Mouse (Mus musculus) ES-Bruce4 (cell line): Measurements from ENCODE around the gene Dlgap1. TPM values are rescaled to one million over a fixed set of nuclear protein-coding genes. Genes with fewer than 3 reads are reported as not detected.
"Not testable (repeated sequence)": the region's sequence is repeated elsewhere in the genome, so short reads cannot be mapped to it uniquely, and the experiment has no call there.

ENCODE experiments used
- H3K27ac ChIP-seq: 2 replicates; pipeline ENCODE4 v1.5.1; 2012; ENCODE audit warnings: low read length, inconsistent platforms; ENCODE audit not compliant: insufficient read depth
- H3K27me3 ChIP-seq: 2 replicates; pipeline ENCODE4 v1.6.1; 2012; ENCODE audit warnings: mild to moderate bottlenecking, low read length, inconsistent platforms; ENCODE audit not compliant: control insufficient read depth, poor library complexity, insufficient read depth, severe bottlenecking
- H3K36me3 ChIP-seq: 2 replicates; pipeline ENCODE4 v1.6.1; 2012; ENCODE audit warnings: inconsistent platforms, mild to moderate bottlenecking, low read length, moderate library complexity; ENCODE audit not compliant: control insufficient read depth, poor library complexity, insufficient read depth, severe bottlenecking
- H3K4me1 ChIP-seq: one replicate; pipeline ENCODE4 v1.8.1; 2011; ENCODE audit warnings: low read length; ENCODE audit not compliant: control insufficient read depth, insufficient read depth
- H3K4me3 ChIP-seq: 2 replicates; pipeline ENCODE4 v1.5.1; 2011; ENCODE audit warnings: low read depth, mild to moderate bottlenecking, low read length
- H3K9ac ChIP-seq: 2 replicates; pipeline ENCODE4 v1.6.1; 2012; ENCODE audit warnings: low read depth, mild to moderate bottlenecking, inconsistent platforms; ENCODE audit not compliant: poor library complexity, severe bottlenecking
- H3K9me3 ChIP-seq: replicated peaks from 2 replicates; pipeline ENCODE4 v1.6.1; 2012; ENCODE audit warnings: mild to moderate bottlenecking, low read length, inconsistent platforms; ENCODE audit not compliant: control insufficient read depth, poor library complexity, insufficient read depth, severe bottlenecking
- CTCF ChIP-seq: IDR thresholded peaks from one replicate; pipeline ENCODE4 v1.8.1; 2011; ENCODE audit warnings: low read depth, low read length
- EP300 ChIP-seq: IDR thresholded peaks from 2 replicates; pipeline ENCODE4 v1.6.1; 2011; ENCODE audit warnings: low read depth, low read length; ENCODE audit not compliant: insufficient read depth
- POLR2A ChIP-seq: IDR thresholded peaks from one replicate; pipeline ENCODE4 v1.8.1; 2011; ENCODE audit warnings: low read length; ENCODE audit not compliant: insufficient read depth
- polyA plus RNA-seq: library from polyadenylated mRNA; stranded (reverse); fragments of >200 nt; gene quantifications from 2 replicates; pipeline ENCODE4 v1.2.4, GENCODE M21; 2011; ENCODE audit warnings: low read depth; ENCODE audit not compliant: missing spikeins, insufficient read depth, insufficient read length

Gene Dlgap1
- polyA plus RNA-seq, 1 experiment: 1.2 TPM

DNA sequence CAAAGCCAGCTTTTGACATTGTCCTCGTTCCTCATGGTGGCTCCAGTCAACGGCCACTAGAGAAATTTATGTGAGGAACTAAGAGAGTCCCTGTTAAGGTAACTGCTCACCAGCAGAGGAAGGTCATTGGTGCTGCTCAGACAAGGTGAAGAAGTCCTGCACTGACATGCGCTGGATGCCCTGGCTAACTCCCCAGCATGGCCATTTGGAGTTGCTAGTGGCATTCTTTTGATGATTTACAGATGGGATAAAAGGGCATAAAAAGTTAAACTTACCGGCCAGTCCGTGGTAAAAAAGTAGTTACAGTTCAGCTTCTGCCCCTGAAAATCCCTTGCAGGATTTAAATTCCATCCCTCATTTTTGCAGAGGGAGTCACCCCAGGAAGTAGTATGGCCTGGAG, 841.9 kb downstream of the Dlgap1 start:
- H3K9ac ChIP-seq: no peak overlapping the region
- no peak overlapping the region for H3K4me3 ChIP-seq
- TF ChIP-seq EP300: no peak
- TF ChIP-seq POLR2A: no peak
- no peak for TF ChIP-seq CTCF
- H3K27ac ChIP-seq: no peak overlapping the region
- no peaks in the 10 kb centered on the region for H3K36me3 ChIP-seq
- no peaks in the 10 kb centered on the region for H3K27me3 ChIP-seq
- H3K4me1 ChIP-seq: no peaks in the 10 kb centered on the region
- no peaks in the 10 kb centered on the region for H3K9me3 ChIP-seq

DNA sequence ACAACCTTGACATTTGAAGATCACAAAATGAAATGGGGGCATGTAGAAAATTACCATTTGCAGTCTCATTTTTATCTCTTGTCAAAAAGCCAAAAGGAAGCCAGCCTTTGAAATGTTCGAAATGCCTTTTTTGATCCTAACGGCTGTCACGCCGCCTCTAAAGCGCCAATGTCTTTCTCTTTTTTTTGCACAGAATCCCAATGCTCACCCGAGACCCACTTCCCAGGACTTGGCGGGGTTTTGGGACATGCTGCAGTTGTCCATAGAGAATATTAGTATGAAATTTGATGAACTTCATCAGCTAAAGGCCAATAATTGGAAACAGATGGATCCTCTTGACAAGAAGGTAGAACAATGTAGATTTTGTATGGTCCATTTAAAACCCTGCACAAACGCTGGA, 846.1 kb downstream of the Dlgap1 start:
- Histone ChIP-seq H3K4me1 (no peaks in the 10 kb centered on the region), H3K36me3 (no peaks in the 10 kb centered on the region), H3K9me3 (no peaks in the 10 kb centered on the region), H3K27ac (no peak overlapping the region), H3K27me3 (no peaks in the 10 kb centered on the region), H3K4me3 (no peak overlapping the region), H3K9ac (no peak overlapping the region)
- no peak for TF ChIP-seq EP300
- TF ChIP-seq POLR2A: no peak
- TF ChIP-seq CTCF: no peak

DNA sequence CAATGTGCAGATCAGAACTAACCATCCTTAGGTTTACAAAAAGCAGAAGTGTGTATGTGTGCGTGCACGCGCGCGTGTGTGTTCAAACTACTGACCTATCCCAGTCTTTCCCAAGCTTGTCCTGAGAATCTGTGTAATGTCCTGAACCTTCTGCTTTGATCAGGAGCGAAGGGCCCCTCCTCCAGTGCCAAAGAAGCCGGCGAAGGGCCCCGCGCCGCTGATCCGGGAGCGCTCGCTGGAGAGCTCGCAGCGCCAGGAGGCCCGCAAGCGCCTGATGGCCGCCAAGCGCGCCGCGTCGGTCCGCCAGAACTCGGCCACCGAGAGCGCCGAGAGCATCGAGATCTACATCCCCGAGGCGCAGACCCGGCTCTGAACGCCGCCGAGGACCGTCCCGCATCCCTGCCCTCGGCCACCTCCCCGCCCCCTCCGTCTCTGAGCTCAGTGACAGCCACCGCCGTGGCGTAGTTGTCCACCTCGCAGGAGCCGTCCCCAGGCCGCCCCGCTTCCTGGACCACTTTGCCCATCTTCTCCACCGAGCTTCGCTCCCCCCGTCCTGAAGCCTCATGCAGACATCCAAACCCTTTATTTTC, 849.1 kb downstream of the Dlgap1 start:
- peak overlapping the region; percentile 66 for H3K9ac ChIP-seq
- no peaks in the 10 kb centered on the region for H3K27me3 ChIP-seq
- no peaks in the 10 kb centered on the region for H3K9me3 ChIP-seq
- TF ChIP-seq EP300 (no peak), CTCF (no peak), POLR2A (no peak)
- H3K27ac ChIP-seq: no peak overlapping the region
- no peaks in the 10 kb centered on the region for H3K4me1 ChIP-seq
- no peaks in the 10 kb centered on the region for H3K36me3 ChIP-seq
- H3K4me3 ChIP-seq: peak overlapping the region; percentile 64

DNA sequence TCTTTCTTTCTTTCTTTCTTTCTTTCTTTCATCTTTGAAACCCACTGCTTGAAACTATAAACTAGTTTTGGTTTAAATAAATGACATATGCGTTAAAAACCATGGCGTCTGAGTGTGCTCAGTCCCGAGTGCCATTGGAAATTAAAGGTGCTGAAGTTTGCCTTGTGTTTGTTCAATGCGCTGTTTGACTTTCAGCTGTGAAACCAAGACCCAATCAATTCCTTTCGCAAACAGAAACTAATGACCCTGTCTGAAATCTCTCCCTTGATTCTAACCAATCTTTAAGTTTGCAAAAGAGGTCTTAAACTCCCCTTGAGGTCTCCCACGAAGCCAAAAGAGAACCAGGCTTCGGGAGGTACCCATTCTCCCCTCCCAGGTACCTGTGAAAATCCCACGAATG, 854.2 kb downstream of the Dlgap1 start:
- Histone ChIP-seq H3K27ac (no peak overlapping the region; the same call in 1 of the 2 replicates), H3K4me3 (peak overlapping the region; percentile 24), H3K4me1 (no peaks in the 10 kb centered on the region), H3K36me3 (no peaks in the 10 kb centered on the region), H3K27me3 (no peaks in the 10 kb centered on the region), H3K9ac (peak overlapping the region; percentile 52), H3K9me3 (no peaks in the 10 kb centered on the region)
- TF ChIP-seq POLR2A: no peak
- no peak for TF ChIP-seq EP300

DNA sequence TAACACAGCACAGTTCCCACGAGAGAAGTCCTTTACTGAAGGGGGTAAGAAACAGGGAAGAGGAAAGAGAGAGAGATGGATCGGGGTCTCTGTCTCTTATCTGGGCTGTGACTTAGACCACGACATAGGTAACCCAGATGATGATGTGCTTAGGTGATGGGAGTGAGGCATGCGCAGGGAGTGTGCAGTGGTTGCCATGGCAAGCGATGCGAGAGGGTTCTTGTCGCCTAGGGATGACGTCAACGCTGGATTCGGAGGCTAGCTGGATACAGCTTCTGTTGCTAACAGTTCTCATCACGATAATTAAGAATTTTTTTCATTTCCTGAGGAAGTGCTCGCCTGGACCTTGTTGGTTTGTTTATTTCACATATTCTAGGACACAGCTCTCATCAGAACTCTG, 857.4 kb downstream of the Dlgap1 start:
- TF ChIP-seq POLR2A: no peak
- TF ChIP-seq EP300: peak; percentile 35; the same call in 1 of the 2 replicates
- Histone ChIP-seq H3K36me3 (no peaks in the 10 kb centered on the region), H3K9ac (peak overlapping the region; percentile 37), H3K4me3 (0 out of 2 replicates have a peak overlapping the region, but pooled peaks have one; percentile 32), H3K27me3 (no peaks in the 10 kb centered on the region), H3K4me1 (peaks cover 4% of the 10 kb centered on the region), H3K9me3 (no peaks in the 10 kb centered on the region), H3K27ac (peak overlapping the region; percentile 90)

DNA sequence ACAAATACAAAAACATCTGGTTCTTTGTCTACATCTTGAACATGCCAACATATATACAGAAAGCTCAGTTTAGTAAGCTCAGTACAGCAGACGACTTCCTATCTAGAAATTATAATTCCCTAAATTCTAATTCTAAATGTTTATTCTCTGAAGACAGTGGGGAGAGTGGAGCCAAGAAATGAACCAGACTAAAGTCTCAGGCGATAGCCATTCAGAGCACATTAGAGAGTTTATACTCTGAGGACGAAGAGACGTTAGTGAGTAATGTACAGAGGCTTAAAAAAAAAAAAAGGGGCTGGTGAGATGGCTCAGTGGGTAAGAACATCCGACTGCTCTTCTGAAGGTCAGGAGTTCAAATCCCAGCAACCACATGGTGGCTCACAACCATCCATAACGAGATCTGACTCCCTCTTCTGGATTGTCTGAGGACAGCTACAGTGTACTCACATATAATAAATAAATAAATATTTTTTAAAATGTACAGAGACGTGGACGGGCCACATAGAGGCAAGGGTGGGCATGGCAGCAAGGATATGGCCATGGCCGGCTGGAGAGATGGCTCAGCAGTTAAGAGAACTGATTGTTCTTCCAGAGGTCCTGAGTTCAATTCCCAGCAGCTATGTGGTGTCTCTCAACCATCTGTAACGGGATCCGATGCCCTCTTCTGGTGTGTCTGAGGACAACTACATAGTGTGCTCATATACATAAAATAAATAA, 858.7 kb downstream of the Dlgap1 start:
- peak overlapping the region; percentile 39; the same call in 1 of the 2 replicates for H3K9ac ChIP-seq
- H3K36me3 ChIP-seq, H3K9me3 ChIP-seq, H3K4me3 ChIP-seq, H3K27me3 ChIP-seq, H3K4me1 ChIP-seq: not testable (repeated sequence)
- H3K27ac ChIP-seq: peak overlapping the region; percentile 100
